Mouse (Mus musculus) c-Kit-negative CD71-positive TER-119-positive erythroid progenitor cells, embryonic 14.5 days (primary cell): ENCODE data around the gene Tpsg1.

Experiments
- DNase-seq: peaks from one replicate; pipeline ENCODE4 v3.0.0-alpha.2; 2013; ENCODE audit warnings: low read depth, low spot score

Tpsg1 gene

GRCm38 (mm10) chr17:25368973-25369372, at the start of gene Tpsg1:
Tpsg1 (plus strand) TSS chr17:25369273.
- no peak for DNase-seq

DNA sequence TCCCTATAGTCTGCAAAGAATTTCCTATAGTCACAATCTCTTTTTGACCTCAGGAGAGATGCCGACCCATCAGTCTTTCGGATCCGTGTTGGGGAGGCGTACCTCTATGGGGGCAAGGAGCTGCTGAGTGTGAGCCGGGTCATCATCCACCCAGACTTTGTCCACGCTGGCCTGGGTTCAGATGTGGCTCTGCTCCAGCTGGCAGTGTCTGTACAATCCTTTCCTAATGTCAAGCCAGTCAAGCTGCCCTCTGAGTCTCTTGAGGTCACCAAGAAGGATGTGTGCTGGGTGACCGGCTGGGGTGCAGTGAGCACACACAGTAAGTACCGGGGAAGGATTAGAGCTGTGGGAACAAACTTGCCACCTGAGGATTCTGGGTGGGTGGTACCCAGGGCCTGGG, 48.3 kb upstream of the Tpsg1 start:
- no peak for DNase-seq

DNA sequence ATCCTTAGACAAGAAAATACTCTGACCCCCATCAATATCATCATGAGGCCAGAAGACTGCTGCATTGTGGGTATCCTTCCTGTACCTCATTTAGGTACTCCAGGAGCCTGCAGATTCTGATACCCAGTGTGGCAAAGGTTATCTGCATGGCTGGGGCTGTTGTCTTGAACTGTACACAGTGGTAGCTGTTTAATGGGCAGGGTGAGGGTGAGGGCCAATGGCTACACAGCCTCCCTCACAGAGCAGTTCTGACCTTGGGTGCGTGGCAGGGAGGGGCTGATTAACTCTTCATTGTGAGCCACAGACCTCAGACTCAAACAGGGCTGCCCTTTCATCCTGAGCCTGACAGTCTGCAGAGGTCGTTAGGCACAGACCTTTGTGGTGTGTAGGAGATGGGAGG, 46.1 kb upstream of the Tpsg1 start:
- DNase-seq = no peak

- no peak for DNase-seq
Measured at GRCm38 (mm10) chr17:25332321-25332720, 36.8 kb upstream of the Tpsg1 start.

- peak; percentile 13 for DNase-seq
Measured at GRCm38 (mm10) chr17:25333943-25334342, 35.1 kb upstream of the Tpsg1 start.

GRCm38 (mm10) chr17:25338218-25338617, 30.9 kb upstream of the Tpsg1 start:
- no peak for DNase-seq

- DNase-seq = no peak
Measured at GRCm38 (mm10) chr17:25340003-25340402, 29.1 kb upstream of the Tpsg1 start.

DNA sequence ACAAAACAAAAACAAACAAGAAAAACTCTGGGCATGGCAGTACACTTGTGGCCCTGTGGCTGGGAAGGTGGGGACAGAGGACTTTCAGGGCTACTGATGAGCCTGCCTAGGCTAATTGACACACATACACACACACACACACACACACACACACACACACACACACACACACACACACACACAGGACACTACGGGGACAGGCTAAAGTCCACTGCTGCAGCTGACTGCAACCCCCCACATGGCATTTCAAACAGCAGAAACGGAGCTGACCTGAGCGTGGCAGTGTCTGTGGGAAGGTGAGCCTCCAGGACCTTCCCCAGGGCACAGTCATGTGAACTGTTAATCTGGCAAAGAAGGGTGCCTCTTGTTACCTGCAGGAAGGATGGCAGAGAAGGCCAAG, 27.6 kb upstream of the Tpsg1 start:
- DNase-seq = no peak

GRCm38 (mm10) chr17:25345462-25345861, 23.6 kb upstream of the Tpsg1 start, which contains the start of gene Tpsab1:
Tpsab1 (minus strand) TSS chr17:25345562.
- DNase-seq = no peak

DNA sequence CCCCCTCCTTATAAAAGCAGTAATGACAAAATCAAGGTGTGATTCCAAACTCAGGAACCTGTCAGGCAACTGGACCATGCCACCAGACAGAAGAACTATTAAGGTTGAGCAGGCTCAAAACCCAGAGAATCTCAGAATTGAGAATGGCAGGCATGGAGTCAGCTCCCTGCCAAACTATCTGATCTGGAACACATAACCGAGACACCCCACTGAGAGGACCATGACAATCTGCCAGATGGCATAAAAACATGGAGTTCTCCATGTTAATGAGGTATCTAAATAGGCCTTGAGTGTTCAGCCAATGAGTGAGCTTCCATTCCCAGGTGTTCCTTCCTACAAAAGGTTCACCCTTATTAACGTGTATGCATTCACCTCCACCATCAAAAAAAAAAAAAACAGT, 7.8 kb upstream of the Tpsg1 start:
- DNase-seq = no peak

DNA sequence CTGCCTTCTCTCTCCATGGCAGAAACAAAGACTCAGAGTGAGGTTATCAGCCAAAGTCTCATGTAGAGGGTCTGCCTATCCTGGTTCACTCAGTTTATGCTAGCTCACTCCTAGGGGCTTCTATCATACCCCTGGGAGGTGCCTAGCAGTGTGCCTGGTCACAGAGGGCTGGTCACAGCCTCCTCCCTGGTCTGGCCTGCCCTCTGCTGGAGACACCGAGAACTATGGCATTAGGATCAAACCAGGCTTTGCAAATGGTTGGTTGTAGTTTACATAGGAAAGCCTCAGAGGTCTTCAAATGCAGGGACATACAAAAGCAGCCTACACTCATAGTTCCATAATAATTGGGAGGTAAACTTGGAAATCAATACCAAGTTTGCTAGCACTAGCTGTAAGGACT, 5.3 kb upstream of the Tpsg1 start:
- no peak for DNase-seq

DNA sequence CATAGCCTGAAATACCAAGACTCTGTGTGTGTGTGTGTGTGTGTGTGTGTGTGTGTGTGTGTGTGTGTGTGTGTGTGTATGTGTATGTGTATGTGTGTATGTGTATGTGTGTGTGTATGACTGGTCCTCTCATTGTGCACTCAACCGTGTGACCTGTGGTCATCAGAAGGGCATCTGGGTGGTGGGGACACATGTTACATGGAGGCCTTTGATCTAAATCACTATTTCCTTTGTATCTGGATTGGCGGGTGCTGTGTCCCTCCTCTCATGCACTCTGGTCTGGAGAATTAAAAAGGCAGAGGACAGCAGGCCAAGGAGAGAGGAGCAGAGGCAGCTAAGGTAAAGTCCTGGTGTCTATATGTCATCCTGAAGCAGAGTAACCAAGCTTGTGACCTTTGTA, 3.1 kb upstream of the Tpsg1 start, which contains the start of gene Tpsb2:
Gene Tpsb2 (plus strand): TSS at position 301 of the 400 bp plus-strand sequence.
- DNase-seq = no peak

- DNase-seq = no peak
Measured at GRCm38 (mm10) chr17:25372491-25372890, 3.4 kb downstream of the Tpsg1 start.

DNA sequence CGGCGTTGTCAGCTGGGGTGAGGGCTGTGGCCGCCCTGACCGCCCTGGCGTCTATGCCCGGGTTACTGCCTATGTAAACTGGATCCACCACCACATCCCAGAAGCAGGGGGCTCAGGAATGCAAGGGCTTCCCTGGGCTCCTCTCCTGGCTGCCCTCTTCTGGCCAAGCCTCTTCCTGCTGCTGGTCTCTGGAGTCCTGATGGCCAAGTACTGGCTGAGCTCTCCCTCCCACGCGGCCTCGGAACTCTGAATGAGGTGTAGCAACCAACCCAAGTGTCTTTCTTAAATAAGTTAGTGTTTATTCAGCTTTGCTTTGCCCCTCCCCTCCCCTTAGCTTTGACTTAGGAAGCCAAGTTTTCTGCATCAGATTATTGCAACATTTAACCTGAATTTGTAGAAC, 4.9 kb downstream of the Tpsg1 start:
- no peak for DNase-seq

GRCm38 (mm10) chr17:25394526-25394925, 25.5 kb downstream of the Tpsg1 start:
- no peak for DNase-seq

DNA sequence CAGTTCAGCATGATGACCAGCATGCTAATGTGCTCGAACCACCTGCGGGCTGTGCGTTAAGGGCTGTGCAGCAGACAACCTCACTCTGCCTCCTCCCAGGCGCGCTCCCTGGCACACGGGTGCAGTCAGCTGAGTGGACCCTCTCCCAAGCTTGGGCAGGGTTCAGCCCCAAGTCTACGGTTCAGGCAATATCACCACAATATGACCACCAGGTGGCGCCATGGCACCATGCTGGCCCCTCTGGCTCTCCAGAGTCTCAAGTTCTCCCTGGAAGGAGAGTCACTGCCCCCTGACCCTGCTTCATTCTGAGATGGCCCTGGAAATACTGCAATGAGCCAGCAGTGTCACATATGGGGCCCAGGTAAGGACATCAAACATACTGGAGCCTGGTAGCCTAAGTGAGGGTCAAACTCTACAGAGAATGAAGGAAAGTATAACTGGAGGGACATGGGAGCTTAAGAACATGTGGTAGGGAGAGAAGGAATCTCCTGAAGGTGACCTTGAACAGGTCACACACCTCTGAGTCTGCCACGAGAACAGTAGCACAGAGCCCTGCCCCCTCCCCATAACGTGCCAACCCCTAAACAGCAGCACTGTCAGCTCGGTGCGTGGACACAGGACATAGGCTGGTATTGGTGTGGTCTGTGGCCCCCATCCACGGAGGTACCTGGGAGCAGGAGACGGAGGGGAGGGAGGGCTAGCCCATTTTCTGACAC, 28.9 kb downstream of the Tpsg1 start:
- DNase-seq = peak; percentile 33

- DNase-seq = no peak
Measured at GRCm38 (mm10) chr17:25398520-25398838, 29.4 kb downstream of the Tpsg1 start.

DNA sequence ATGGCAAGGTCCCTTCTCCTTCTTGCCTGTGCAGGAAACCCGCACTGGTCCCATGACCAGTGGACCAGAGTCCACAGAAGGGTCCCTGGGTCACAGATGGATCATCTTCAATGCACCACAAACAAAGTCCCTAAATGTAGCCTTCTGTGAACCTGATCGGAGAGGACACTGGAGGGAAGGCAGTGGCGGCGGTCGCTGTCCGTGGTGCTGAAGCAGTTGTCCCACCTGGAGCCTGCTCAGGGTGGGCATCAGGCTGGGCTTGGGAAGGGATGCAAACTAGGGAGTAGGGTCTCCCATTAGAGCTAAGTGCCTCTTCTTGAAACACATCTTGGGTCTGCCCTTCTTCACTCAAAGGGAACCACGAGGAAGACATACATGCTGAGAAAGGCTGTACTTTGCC, 31.4 kb downstream of the Tpsg1 start:
- DNase-seq = no peak

DNA sequence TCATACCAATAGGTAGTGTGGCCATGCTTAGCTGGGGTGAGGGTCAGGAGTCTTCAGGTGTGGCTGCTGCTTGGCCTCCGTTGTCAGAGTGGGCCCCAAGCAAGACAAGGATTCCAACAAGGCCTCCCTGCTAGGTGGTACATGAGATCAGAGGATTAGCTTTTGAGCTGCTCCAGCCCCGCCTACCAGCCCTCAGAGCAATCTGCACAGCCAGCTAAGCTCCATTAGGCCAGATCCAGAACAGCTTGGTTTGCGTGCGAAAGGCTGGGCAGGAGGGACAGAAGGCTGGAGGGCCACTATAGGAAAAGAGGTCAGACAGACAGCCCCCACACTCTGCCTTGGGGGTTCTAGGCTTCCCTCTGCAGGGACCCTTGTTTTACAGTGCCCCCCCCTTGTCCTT, 32.4 kb downstream of the Tpsg1 start:
- no peak for DNase-seq

DNA sequence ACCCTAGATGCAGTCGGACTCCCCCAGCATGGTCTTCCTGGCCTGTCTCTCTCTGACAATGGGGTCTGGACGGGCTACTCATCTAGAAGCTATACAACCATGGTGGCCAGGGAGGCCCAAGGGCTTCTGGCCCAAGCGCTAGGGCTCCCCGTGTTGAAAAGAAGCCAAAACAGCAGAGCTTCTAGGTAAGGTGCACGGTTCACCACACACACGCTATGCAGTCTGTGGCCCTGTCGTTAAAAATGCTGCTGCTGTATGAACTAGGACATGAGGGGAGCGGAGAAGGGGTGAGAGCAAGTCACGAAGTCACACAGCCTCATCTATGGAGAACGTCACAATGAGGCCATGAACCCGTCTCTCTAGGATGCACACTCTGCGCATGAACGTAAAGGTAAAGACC, 33.2 kb downstream of the Tpsg1 start:
- no peak for DNase-seq

- no peak for DNase-seq
Measured at GRCm38 (mm10) chr17:25404190-25404589, 35.1 kb downstream of the Tpsg1 start.

DNA sequence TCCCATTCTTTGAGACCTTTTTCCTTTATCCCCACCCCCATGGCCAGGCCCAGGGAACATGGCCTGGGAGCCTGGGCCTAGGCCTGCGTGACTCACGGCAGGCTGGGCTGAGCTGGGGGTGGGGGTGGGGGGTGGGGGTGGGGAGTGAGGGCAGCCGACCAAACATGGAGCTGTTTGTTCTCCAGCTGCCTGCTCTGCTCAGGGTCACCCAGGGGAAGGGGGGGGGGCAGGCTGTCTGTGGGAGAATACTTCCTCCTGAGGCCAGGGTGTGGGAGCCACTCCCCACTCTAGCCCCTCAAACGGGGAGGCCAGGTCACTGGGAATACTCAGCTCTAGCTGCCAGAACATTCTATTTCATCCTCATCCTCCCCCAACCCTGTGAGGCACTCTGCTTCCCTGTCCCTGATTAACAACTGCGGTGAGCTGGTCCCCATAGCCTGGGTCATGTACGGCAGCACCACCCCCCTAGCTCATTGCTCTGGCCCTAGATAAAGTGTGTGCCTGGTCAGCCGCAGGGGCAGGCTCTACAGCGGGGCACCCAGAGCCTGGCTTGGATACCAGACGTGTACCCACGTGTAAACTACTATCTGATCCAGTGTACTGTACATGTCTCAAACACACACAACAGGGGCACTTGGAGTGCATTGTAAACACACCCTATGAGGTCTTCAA, 36.3 kb downstream of the Tpsg1 start:
- no peak for DNase-seq

DNA sequence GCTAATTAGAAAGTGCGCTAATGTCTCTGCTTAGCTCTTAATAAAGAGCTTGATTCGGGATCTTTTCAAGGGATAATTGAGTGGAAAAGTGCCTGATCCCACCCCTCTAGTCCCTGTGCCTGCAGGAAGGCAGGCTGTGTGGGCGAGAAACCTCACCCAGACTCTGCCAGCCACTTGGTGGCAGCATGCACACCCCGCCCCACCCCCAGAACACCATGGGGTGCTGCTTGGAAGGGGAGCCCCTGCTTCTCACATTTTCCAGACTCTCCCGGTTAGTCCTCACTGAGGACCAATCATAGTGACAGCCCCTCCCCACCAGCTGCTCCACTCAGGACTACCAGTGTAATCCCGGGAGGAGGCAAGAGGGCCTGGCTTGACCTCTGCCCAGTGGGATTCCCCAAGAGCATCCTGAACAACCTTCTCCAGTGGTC, 37.0 kb downstream of the Tpsg1 start:
- DNase-seq = no peak
